Mouse (Mus musculus) kidney, adult 9 months (tissue): Measurements from ENCODE around the gene Olfr149.
"Not testable (repeated sequence)": the region's sequence is repeated elsewhere in the genome, so short reads cannot be mapped to it uniquely, and the experiment has no call there.

ENCODE experiments used
- DNase-seq: peaks from one replicate; pipeline ENCODE4 v3.0.0; 2022

The Olfr149 gene

DNA sequence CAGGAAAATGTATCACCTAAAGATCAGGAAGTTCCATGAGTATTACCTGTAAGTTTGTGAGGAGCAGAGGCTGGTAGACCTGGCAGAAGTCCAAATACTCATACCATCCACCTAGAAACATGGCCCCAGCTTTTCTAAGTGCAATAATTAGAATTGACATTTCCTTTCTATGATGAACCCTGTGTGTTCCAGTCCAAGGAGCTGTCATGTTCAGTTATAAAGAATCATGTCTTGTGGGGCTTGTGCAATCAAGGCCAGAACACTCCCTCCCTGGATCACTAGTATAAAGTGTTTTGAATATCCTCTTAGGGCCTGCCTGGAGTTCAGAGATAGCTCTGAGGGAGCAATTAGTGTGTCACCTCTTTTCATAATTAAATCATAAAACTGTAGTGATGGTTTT is at the start of gene Olfr149:
Gene Olfr149 (minus strand): TSS at position 101 of the 400 bp plus-strand sequence.
- DNase-seq, result no peak

DNA sequence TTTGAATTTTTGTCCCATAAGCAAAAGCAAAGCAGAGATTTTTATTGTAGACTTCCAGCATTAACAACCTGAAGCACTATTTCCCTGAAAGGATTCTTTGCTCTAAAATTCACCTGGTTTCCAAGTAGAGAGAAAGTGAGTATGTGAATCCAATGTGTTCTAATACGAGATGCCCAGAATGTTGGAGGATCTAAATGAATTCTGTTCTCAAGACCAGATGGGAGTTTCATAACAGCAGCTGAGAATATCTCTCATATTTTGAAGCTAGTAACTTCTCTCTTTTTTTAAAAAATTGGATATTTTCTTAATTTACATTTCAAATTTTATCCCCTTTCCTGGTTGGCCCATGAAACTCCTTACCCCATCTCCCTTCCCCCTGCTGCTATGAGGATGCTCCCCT is 39.5 kb upstream of the Olfr149 start:
- DNase-seq, result no peak

DNA sequence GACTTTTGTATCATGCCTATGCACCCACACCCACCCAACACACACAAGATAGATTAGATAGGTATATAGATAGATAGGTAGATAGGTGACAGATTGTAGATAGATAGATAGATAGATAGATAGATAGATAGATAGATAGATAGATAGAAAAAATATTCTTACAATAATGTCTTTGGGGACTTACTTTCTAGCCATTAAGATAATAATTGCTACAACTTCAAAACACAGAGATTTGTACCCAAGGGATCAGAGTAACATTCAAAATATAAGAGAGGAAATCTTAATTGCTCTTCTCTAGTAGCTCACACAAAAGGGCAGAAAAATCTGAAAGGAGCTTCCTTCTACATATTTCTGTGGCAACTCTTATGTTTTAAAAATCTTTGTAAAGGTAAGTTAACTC is 39.0 kb upstream of the Olfr149 start, which contains the start of gene Olfr967:
Gene Olfr967 (plus strand): TSS at position 301 of the 400 bp plus-strand sequence.
- DNase-seq, result no peak

DNA sequence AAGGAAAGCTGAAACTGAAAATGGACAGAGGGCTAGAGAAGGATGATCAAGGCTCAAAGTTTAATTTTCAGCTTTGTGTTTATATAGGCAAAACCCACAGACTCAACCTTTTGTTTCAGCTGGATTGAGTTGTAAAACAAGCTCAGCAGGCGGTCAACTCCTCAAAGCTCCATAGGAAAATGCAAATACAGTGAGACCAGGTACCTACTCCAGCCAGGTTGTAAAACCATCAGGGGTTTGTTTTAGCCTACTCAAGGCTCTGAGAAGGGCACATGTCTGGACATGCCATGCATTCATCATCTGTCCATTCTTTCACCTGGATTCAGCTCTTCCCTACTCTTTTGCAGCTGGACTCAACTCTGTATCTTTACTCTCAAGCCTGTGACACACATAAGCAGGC is 33.8 kb upstream of the Olfr149 start:
- no peak for DNase-seq

DNA sequence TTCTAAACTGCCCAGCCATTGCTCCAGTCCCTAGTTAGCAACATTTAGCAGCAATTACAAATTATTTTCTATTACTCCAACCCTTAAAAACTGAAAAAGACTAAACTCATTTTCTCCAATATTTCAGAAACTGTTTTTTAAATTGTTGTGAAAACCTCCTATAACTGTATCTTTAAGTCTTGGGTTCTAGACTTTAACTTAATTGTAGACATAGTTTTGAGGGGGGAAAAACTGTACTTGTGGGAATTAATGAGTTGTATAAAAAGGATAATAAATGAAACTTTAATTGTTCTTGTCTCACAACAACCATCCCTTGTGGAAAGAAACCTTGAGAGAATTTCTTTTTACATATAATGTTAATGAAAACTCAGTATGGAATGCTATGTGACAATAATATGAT is 23.8 kb upstream of the Olfr149 start, which contains the start of gene Olfr150:
Gene Olfr150 (plus strand): TSS at position 301 of the 400 bp plus-strand sequence.
- DNase-seq, result no peak

DNA sequence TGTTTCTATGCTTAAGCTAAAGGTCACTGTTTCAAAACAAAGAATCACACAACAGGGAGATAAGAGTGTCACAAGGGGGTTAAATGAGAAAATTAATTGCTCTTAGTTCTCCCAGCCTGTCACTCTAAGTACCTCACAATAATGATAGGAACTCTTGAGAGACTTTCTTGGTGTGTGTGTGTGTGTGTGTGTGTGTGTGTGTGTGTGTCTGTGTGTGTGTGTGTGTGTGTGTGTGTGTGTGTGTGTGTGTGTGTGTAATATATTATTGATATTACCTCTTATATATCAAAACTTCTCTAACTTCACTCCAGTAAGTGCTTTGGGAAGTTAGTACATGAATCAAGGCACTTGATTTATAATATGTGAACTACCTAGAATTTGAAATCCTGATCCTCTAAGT is 4.1 kb upstream of the Olfr149 start, which contains the start of gene Olfr965:
Gene Olfr965 (plus strand): TSS at position 301 of the 400 bp plus-strand sequence.
- no peak for DNase-seq

DNA sequence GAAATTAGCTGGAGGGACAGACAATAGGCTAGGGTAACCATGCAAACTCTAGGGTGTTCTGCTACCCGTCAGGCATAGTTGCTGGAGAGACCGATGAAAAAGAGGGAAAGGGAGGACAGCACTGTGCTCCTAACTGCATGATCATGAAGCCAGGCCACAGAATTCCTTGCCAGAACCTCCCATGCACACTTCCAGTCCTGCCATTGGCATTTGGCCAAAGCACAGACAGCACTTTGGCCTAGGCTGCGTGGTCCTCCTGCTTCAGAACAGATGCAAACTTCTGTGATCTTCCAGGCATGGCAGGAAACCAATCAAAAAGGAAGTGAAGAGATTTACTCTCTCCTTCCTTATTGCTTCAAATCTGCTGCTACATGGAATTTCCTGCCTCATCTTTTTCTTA is 2.0 kb upstream of the Olfr149 start:
- peak; percentile 1 for DNase-seq

DNA sequence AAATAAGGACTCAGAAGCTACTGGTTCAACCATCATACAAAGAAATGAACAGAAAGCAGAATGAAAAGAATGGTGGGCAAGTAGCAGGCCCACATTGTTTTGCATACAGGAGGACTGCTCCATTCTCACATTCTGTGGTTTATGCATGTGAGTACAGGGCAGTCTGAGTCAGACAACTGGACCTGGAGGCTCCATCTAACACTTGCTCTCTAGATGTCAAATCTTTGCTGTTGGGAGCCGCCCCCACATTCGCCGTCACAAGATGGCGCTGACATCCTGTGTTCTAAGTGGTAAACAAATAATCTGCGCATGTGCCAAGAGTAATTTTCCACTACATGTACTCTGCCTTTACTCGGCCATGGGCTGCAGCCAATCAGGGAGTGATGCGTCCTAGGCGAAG is 5.8 kb downstream of the Olfr149 start:
- not testable (repeated sequence) for DNase-seq

DNA sequence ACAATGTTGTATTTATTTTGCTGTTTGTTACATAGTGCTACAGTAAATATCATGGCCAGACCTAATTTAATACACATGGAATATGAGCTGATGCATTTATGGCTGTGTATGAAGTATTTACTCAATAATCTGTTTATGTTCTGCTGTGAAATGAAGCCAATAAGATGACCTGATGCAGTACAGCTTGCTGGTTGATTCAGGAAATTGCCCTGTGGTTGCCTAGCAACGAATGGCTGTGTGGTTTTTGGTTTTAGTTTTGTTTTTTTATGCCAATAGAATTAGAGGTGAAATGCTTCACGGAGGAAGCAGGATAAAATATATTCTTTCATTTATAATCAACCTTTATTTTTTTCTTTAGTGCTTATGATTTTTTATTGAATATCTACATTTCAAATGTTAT is 27.6 kb downstream of the Olfr149 start:
- no peak for DNase-seq

DNA sequence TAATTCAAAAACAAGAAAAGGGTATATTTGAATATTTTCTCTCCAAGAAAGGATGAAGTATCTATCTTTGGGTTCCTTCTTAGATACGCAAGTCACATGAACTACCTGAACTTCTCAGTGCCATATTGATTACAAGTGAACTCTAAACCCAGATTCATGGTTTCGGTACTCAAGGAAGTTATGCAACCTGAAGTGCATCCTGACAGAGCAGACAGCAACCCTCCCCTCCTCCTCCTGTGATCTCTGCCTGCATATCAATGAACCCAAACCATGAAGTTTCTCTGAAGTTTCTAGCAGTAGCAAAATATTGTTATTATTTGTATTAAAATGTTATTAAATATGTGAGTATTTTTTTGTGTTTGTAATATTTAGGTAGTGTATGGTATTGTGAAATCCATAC is 28.4 kb downstream of the Olfr149 start:
- no peak for DNase-seq

DNA sequence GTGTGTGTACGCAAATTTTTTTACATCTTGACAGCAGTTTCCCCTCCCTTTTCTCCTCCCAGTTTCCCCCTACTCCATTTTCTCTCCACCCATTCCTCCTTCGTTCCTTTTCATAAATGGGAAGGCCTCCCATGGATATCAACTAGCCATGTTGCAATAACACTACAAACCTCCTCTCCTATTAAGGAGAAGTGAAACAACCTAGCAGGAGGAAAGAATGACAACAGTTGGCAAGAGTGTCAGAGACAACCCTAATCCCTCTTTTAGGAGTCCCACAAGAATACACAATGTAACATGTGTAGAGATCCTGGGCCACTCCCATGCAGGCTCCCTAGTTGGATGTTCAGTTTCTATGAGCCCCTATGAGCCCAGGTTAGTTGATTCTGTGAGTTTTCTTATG is 32.1 kb downstream of the Olfr149 start:
- no peak for DNase-seq

DNA sequence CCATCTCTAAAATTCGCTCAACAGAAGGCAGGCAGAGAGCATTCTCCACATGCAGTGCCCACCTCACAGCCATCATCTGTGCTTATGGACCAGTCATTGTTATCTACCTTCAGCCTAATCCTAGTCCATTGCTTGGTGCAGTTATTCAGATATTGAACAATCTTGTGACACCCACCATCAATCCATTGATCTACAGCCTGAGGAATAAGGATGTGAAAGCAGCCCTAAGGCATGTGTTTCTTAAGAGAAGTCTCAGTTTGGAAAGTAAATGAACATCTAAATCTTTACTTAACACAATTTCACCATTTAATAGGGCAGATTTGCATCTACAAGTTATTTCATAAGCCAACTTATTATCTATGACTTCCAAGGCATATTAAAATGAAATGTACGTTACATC is 37.2 kb downstream of the Olfr149 start:
- no peak for DNase-seq

DNA sequence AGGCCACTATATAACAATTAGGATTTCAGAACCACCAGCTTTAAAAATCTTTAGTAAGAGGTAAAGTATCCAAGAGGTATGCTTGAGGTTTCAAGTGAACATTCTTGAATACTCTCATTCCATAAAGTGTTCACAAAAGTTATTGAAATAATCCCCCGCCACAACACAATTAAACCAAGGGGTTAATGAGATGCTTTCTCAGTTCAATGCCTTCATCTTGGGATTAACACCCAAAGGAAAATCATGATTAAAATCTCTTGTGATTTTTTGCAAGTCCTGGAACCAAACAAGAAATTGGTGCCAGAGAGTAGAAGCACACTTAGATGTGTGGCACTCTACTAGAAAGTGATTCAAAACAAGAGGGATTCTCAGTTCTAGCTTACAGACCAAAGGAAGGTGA is 40.0 kb downstream of the Olfr149 start, which contains the start of gene Olfr963:
Gene Olfr963 (plus strand): TSS at position 301 of the 400 bp plus-strand sequence.
- DNase-seq, result no peak

DNA sequence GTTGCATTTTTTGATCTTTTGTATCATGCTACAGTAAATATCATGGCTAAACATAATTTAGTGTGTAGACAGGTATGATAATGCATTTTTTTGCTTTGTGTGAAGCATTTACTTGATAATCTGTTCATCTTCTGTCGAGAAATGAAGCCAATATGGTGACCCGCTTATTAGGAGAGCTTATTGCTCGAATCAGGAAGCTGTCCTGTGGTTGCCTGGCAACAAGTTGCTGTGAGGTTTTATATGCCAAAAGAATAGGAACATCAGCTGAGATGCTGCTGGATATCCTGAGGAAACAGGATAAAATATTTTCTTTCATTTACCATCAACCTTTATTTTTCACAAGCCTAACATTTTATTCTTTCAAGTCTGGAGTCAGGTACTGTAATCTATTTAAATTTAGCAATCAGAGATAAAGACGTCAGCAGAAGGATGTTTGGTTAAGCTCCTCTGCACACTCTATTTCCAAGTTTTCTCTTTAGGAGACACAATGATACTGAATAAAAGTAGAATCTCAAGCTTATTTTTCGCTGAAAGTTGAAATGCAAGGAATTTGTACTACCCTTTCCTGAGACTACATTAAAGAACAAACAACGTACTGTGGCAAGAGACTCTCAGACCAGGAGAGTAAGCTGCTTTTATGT is 52.0 kb downstream of the Olfr149 start:
- no peak for DNase-seq
